Mouse (Mus musculus) midbrain, embryonic 14.5 days (tissue): ENCODE results near the gene Zgrf1. TPM values are rescaled to one million over a fixed set of nuclear protein-coding genes. Genes with fewer than 3 reads are reported as not detected.

ENCODE experiments used
- ATAC-seq: fragments of 200-750 bp; cut with Nextera tagmentation; 2 replicates; pipeline ENCODE4 v1.8.0; 2017; ENCODE audit warnings: moderate number of reproducible peaks, moderate library complexity; ENCODE audit not compliant: low FRiP score, low TSS enrichment
- DNase-seq: peaks from one replicate; pipeline ENCODE4 v3.0.0-alpha.2; 2015
- H3K27ac ChIP-seq: fragments of 300-500 bp; sonication (generic); replicated peaks from 2 replicates; pipeline ENCODE4 v1.5.1; 2014; ENCODE audit warnings: mild to moderate bottlenecking, low read depth, low read length, moderate library complexity
- H3K27me3 ChIP-seq: fragments of 300-500 bp; sonication (generic); 2 replicates; pipeline ENCODE4 v1.6.1; 2014; ENCODE audit warnings: low read length, control low read depth, mixed read lengths; ENCODE audit not compliant: control insufficient read depth, insufficient read depth
- H3K36me3 ChIP-seq: fragments of 300-500 bp; sonication (generic); 2 replicates; pipeline ENCODE4 v1.6.1; 2014; ENCODE audit warnings: low read length, control low read depth; ENCODE audit not compliant: control insufficient read depth, insufficient read depth
- H3K4me1 ChIP-seq: fragments of 300-500 bp; sonication (generic); 2 replicates; pipeline ENCODE4 v1.6.1; 2014; ENCODE audit warnings: mild to moderate bottlenecking, antibody characterized with exemption, low read length, control low read depth; ENCODE audit not compliant: control insufficient read depth, insufficient read depth
- H3K4me2 ChIP-seq: fragments of 300-500 bp; sonication (generic); 2 replicates; pipeline ENCODE4 v1.6.1; 2014; ENCODE audit warnings: mild to moderate bottlenecking, low read length, moderate library complexity
- H3K4me3 ChIP-seq: fragments of 300-500 bp; sonication (generic); replicated peaks from 2 replicates; pipeline ENCODE4 v1.5.1; 2014; ENCODE audit warnings: low read depth, low read length
- H3K9ac ChIP-seq: fragments of 300-500 bp; sonication (generic); replicated peaks from 2 replicates; pipeline ENCODE4 v1.6.1; 2014; ENCODE audit warnings: mild to moderate bottlenecking, low read length, moderate library complexity
- H3K9me3 ChIP-seq: fragments of 300-500 bp; sonication (generic); 2 replicates; pipeline ENCODE4 v1.6.1; 2016; ENCODE audit warnings: low read length, control low read depth, mixed read lengths; ENCODE audit not compliant: control insufficient read depth
- WGBS: fragments of 180-500 bp; shearing (Covaris S2); extraction: QIAGEN DNeasy Blood & Tissue Kit; methylation state at CpG from one replicate; pipeline ENCODE4 v1.1.7; 2014; 5-methylcytosine and 5-hydroxymethylcytosine counted together
- microRNA counts: library from miRNA; unstranded; fragments of <30 nt; microRNA quantifications from one replicate; lab custom pipeline; 2016
- microRNA-seq: library from miRNA; unstranded; fragments of <30 nt; microRNA quantifications from one replicate; pipeline ENCODE4, GENCODE M21; 2016
- polyA plus RNA-seq: library from polyadenylated mRNA; unstranded; fragments of >200 nt; fragmentation: Nextera tagmentation; extraction: Ambion mirVana; gene quantifications from 2 replicates; pipeline ENCODE4 v1.2.1, GENCODE M21; 2014

The Zgrf1 gene
- polyA plus RNA-seq, 1 experiment from 2014 or later: 3.9 TPM

DNA sequence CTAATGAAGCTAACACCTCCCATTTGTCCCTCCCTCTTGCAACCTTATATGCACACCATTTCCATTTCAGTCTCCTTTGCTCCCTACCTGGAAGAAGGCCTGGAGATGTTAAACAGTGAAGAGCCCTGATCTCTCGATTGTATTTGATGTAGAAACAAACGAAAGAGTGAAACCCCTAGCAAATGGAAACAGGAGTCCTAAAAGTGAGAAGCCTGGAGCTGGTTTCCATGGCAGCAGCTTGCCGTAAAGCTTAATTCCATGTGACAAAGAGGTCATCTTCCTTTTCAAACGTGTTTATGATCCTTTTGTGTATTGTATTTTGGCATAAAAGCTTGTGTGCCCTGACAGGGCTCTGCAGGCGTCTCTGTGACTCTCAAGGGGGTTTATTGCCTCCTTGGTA lies 88.9 kb downstream of the Zgrf1 start:
- Histone ChIP-seq H3K4me2 (no peak overlapping the region), H3K36me3 (no peaks in the 10 kb centered on the region), H3K27ac (no peak overlapping the region), H3K4me1 (peaks cover 26% of the 10 kb centered on the region), H3K9ac (no peak overlapping the region), H3K9me3 (no peaks in the 10 kb centered on the region), H3K27me3 (peaks cover 84% of the 10 kb centered on the region), H3K4me3 (no peak overlapping the region)
- 1% methylated on average over 5 of the region's 5 CpGs for WGBS
- DNase-seq (peak; percentile 59), ATAC-seq (no peak)

DNA sequence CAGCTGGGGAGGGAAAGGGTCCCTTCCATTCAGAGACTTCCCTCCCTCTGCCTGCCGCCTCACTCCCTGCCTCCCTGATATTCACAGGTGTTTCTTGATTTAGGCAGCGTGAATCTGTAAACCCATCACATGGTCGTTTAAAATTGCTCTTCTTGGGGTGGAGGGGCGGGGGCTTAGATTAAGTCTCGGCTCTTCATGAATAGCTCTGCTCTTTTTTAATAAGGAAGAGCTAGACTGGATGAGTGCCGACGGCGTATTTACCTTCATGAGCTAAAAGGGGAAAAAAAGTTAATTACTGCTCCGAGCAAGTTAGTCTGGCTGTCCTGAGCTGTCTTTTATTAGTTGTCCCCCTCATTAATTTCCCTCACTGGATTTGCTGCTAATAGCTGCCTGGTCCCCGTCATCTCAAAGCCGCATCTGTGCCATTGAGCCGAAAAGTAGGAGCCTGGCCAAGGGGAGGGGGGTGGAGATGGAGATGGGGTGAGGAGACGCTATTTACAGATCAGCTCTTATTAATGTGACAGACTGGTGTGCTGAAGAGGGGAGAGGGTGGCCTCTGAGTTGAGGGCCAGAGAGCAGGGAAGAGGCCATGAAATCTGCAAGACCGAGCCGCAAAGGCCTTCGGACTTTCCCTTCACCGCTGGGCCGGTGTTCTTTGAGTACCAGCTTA lies 93.0 kb downstream of the Zgrf1 start:
- no peak; the same call in 1 of the 2 replicates for ATAC-seq

DNA sequence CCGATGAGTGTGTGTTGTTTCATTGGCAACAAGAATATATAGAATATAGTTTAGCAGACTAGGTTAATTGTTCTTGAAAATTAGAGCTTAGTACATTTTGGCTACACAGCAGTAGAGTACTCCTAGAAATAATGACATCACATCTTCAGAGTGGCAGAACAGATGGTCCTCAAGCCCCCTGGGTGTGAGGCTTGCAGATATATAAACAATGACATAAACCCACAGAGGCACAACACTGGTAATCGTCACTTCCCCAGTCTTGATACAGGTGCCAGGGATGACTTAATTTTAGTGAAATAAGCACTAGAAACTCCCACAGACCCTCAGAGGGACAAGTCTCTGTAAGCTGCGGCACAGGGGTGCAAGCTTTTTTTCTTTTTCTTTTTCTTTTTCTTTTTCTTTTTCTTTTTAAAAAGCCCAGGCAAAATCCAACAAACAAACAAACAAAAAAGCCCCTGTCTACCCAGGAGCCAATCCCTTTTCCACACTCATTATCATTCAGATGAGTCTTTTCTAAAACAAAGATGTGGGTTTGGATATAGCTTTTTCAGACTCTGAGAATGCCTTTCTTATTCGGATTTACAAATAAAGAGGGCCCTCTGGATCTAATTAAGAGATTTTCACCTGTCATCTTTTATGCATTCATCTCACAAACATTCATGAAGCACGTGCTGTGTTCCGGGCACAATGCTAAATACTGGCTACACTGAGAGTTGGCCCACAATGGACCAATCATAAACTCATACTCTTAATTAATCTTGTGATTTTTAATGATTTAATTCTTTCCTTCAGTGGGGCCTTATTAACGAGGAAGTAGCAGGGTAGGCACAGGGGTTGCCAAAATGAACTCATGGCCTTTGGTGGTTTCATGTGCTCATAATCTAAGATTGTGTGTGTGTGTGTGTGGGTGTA lies 98.7 kb downstream of the Zgrf1 start:
- Histone ChIP-seq H3K36me3 (no peaks in the 10 kb centered on the region), H3K4me3 (no peak overlapping the region), H3K9me3 (no peaks in the 10 kb centered on the region), H3K27ac (no peak overlapping the region), H3K4me2 (no peak overlapping the region), H3K27me3 (peaks cover 19% of the 10 kb centered on the region; the same call in 1 of the 2 replicates), H3K4me1 (no peaks in the 10 kb centered on the region), H3K9ac (no peak overlapping the region)
- ATAC-seq (peak; percentile 69), DNase-seq (peak; percentile 51)
- 25% methylated on average over 7 of the region's 7 CpGs for WGBS

More for the DNA sequence above, 93.0 kb downstream of the Zgrf1 start:
- Histone ChIP-seq H3K27ac (no peak overlapping the region), H3K9me3 (no peaks in the 10 kb centered on the region), H3K36me3 (no peaks in the 10 kb centered on the region), H3K4me1 (peaks cover 8% of the 10 kb centered on the region), H3K4me3 (no peak overlapping the region), H3K9ac (no peak overlapping the region), H3K4me2 (no peak overlapping the region), H3K27me3 (peaks cover 70% of the 10 kb centered on the region)
- 40% methylated on average over 18 of the region's 18 CpGs for WGBS
- no peak for DNase-seq

DNA sequence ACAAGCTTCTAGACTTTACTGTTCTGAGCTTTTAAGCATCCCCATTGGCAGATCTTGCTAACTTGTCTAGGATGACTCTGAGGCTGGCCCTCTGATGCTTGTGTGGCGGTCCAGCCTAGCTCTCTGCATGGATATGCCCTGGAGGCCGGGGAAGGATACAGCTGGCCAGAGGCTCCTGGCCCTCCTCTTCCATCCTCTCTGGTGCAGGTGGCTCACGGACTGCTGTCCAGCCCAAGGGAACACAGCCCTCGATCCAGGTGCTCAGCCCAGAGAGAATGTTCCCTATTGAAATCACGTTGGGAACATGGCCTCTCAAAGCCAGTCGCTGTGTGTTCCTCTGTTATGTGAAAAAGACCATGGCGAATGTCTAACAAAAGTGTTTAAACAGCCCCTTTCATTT lies 107.4 kb downstream of the Zgrf1 start:
- no peak for ATAC-seq
- 50% methylated on average over 7 of the region's 7 CpGs for WGBS
- H3K36me3 ChIP-seq: no peaks in the 10 kb centered on the region

DNA sequence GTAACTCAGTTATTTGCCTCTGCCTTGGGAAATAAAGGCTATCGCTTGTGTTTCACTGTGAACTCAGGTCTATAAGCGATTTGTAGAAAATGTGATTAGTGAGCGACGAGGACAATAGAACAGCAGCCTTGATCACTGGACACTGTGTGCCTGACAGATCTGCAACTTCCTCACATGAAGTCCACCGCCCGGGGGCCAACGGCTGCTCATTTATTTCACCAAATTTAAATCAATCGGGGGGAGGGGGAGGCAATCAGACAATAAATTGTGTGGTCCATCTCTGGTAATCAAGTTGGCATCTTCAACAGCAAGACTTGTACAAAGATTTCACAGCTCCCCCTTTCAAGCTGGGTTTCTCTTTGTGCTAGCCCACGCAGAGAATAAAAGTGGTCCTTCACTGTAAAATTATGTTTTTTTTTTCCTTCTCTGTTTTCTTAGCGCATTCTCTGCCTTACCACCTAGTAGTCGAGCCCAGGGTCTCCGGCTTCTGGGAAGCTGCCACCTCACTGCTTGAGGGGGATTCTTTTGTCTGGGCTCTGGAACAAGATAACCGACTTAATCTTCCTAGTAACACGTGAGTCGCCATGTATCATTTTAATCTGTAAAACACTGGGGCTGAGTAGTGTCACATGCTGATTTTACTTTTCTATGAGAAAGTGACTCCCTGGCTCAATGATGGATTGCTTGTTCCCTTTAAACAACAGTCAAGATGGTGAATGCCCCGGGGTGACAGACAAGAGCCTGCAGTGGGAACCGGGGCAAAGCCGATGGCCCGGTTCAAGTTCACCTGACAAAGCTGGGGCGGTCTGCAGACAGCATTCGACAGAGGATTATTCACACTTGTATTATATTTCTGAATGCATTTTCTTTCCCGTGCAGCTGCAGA lies 108.6 kb downstream of the Zgrf1 start:
- 13% methylated on average over 22 of the region's 22 CpGs for WGBS
- Histone ChIP-seq H3K9ac (no peak overlapping the region), H3K4me2 (peak overlapping the region; percentile 33), H3K36me3 (no peaks in the 10 kb centered on the region), H3K27me3 (peaks cover 27% of the 10 kb centered on the region), H3K9me3 (no peaks in the 10 kb centered on the region), H3K4me1 (peaks cover 9% of the 10 kb centered on the region), H3K4me3 (no peak overlapping the region), H3K27ac (peak overlapping the region; percentile 53; the same call in 1 of the 2 replicates)
- ATAC-seq (peak; percentile 79; the same call in 1 of the 2 replicates), DNase-seq (peak; percentile 70)

More for the DNA sequence above, 107.4 kb downstream of the Zgrf1 start:
- Histone ChIP-seq H3K4me1 (peaks cover 9% of the 10 kb centered on the region), H3K4me3 (no peak overlapping the region), H3K9me3 (no peaks in the 10 kb centered on the region), H3K4me2 (no peak overlapping the region), H3K27ac (no peak overlapping the region), H3K9ac (no peak overlapping the region), H3K27me3 (peaks cover 27% of the 10 kb centered on the region)
- DNase-seq: no peak

MicroRNA genes within 50 kb of the gene (microRNA counts, 519-probe panel; counts per million panel counts)
- microRNA mmu-miR-302a (lab: Ali Mortazavi, UCI): not detected
- microRNA mmu-miR-302b (lab: Ali Mortazavi, UCI): not detected
- microRNA mmu-miR-302c (lab: Ali Mortazavi, UCI): not detected
- microRNA mmu-miR-302d (lab: Ali Mortazavi, UCI): 2,763 counts per million, percentile 9 among the panel's probes with 10 or more counts
- 947 counts per million, percentile 1 among the panel's probes with 10 or more counts for microRNA mmu-miR-367 (lab: Ali Mortazavi, UCI)

Small RNA genes lying within 50 kb of the gene (microRNA-seq; reads per million reads assigned to microRNA genes)
- gene Mir302a: 452 reads per million, percentile 72 among the genes with 10 or more reads in this experiment
- 300 reads per million, percentile 67 among the genes with 10 or more reads in this experiment for gene Mir302b
- 50.1 reads per million, percentile 49 among the genes with 10 or more reads in this experiment for gene Mir302c
- 388 reads per million, percentile 70 among the genes with 10 or more reads in this experiment for gene Mir302d
- not detected for gene Mir367

Other genes starting within 250 kb of the Zgrf1 start
- gene Ank2, start 54.1 kb upstream of the Zgrf1 start, polyA plus RNA-seq: 195 and 211 TPM in 2 replicates
- 22.8 and 29.3 TPM in 2 replicates for gene Larp7, start 140 bp upstream of the Zgrf1 start, polyA plus RNA-seq
- gene Neurog2, start 79.6 kb downstream of the Zgrf1 start, polyA plus RNA-seq: 10.0 and 18.6 TPM in 2 replicates
- 0.20 and 0.47 TPM in 2 replicates for gene Alpk1, start 227.0 kb downstream of the Zgrf1 start, polyA plus RNA-seq
- 2.7 and 4.7 TPM in 2 replicates for gene Tifa, start 236.3 kb downstream of the Zgrf1 start, polyA plus RNA-seq